Comparison of ENCODE assay signal across 19 mouse cellular contexts in the genomic region with DNA sequence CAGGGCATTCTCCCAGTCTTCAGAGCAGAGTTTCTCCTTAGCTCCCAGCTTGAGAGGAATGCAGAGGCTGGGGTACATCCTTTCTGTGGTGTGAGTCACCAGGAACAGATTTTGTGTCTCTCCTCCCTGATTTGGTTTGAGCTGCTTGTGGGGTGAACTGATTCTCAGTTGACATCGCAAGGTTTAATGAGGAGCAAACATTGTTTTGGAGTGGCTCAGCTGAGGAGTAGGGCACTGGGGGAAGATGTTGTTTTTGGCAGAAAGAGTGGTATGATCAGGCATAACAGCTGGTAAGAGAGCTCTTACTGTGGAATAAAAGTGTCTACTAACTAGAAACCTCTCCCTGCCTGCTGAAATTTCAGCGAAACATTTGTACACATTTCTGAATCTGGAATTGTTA.
"Had no signal": no experiment of that assay in that cellular context is flagged by ENCODE, and none has a peak within 500 bp of the region (broad histone marks: within the 10 kb centered on the region; RNA-seq: fewer than 3 reads in every experiment).

No protein-coding gene starts in this region.

- H3K4me2 ChIP-seq: liver, embryonic 13.5 days; lung, embryonic 15.5 days; midbrain, embryonic 11.5 days; neural tube, embryonic 12.5 days; neural tube, embryonic 15.5 days; stomach, embryonic 15.5 days had no signal

- H3K27me3 ChIP-seq: liver, embryonic 13.5 days; lung, embryonic 15.5 days; megakaryocyte, embryonic 14.5 days; neural tube, embryonic 12.5 days; neural tube, embryonic 15.5 days; stomach, embryonic 15.5 days had no signal

- H3K4me3 ChIP-seq: left cerebral cortex, adult 2 months; liver, embryonic 13.5 days; lung, embryonic 15.5 days; megakaryocyte, embryonic 14.5 days; neural tube, embryonic 12.5 days; neural tube, embryonic 15.5 days; stomach, embryonic 15.5 days had no signal

- H3K9me3 ChIP-seq: liver, embryonic 13.5 days; lung, embryonic 15.5 days; neural tube, embryonic 12.5 days; neural tube, embryonic 15.5 days; stomach, embryonic 15.5 days had no signal

- H3K36me3 ChIP-seq: liver, embryonic 13.5 days; lung, embryonic 15.5 days; neural tube, embryonic 12.5 days; neural tube, embryonic 15.5 days; stomach, embryonic 15.5 days had no signal

- H3K27ac ChIP-seq: left cerebral cortex, adult 2 months; liver, embryonic 13.5 days; lung, embryonic 15.5 days; neural tube, embryonic 12.5 days; neural tube, embryonic 15.5 days; stomach, embryonic 15.5 days had no signal

- H3K9ac ChIP-seq: liver, embryonic 13.5 days; lung, embryonic 15.5 days; neural tube, embryonic 12.5 days; neural tube, embryonic 15.5 days; stomach, embryonic 15.5 days had no signal

- H3K4me1 ChIP-seq: liver, embryonic 13.5 days; lung, embryonic 15.5 days; megakaryocyte, embryonic 14.5 days; neural tube, embryonic 12.5 days; neural tube, embryonic 15.5 days; stomach, embryonic 15.5 days had no signal

- DNase-seq: kidney, adult 18-20 months; kidney, adult 9 months; kidney, postnatal 36 days; layer of hippocampus, postnatal 36 days; liver, embryonic 13.5 days; lung, postnatal 10 days; lung, postnatal 36 days; midbrain, embryonic 14.5 days; retina, postnatal 1 day; right cerebral cortex, postnatal 25 days; spleen, adult 18-20 months; thymus, postnatal 25 days had no signal
